Mouse (Mus musculus): ENCODE measurements around the gene Cdk13.

Gene Cdk13

GRCm38 (mm10) chr13:17762405-17762804, 42.5 kb downstream of the Cdk13 start:
- no peak for DNase-seq (ENCODE audit: low spot score in 2 of 2)

DNA sequence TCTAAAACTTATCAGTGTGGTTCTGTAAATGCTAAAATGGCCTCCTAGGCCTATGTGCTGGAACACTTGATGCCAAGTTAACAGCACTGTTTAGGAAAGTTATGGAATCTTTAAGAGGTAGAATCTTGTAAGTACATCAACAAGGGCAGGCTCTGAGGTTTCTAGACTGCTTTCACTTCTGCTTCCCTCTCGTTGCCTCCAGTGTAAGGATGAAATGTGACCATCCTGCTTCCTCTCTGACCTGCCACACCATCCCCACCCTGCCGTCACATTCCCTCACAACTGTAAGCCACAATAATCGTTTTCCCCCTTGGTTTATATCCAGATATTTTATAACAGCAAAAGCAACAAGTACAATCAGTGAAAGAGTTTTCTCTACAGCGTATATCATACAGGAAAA, 49.9 kb downstream of the Cdk13 start:
- no peak for DNase-seq (ENCODE audit: low spot score in 2 of 2)

DNA sequence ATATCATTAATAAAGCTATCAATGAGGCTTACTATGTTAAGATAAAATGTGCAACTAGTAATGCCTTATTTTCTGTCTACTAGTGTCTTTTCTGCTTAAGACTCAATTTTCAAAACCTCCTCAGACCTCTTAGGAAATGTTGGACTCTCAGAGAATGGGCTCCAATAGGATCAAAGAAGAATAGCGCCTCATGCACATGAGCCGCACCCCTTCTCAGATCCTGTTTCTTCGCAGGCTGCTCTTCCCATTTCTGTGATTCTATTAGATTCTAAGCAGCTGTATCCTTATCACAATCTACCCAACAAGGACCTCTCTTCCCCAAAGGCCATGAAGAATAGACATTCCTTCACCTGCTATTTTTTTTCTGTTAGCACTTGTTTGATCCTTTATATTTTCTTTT, 76.1 kb downstream of the Cdk13 start:
- no peak for DNase-seq (ENCODE audit: low spot score in 2 of 2)

DNA sequence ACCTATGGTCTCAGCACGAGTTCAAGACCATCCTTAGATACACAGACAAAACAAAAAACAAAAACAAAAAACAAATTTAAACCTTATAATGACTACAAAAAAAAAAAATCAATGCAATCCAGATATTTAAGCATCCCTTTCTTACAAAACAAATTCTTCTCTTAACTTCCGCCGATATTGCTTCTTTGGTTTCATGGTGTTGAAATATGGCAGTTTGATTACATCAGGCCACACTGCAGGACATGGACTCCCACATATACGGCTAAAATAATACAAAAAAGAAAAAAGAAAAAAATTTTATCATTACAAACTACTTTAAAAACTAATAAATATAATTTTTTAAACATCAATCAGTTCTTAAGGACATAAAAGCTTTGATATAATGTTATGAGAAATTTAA, 77.0 kb downstream of the Cdk13 start:
- no peak for DNase-seq (ENCODE audit: low spot score in 2 of 2)

- DNase-seq (ENCODE audit: low spot score in 2 of 2) = no peak
Measured at GRCm38 (mm10) chr13:17717357-17717756, 87.5 kb downstream of the Cdk13 start.

DNA sequence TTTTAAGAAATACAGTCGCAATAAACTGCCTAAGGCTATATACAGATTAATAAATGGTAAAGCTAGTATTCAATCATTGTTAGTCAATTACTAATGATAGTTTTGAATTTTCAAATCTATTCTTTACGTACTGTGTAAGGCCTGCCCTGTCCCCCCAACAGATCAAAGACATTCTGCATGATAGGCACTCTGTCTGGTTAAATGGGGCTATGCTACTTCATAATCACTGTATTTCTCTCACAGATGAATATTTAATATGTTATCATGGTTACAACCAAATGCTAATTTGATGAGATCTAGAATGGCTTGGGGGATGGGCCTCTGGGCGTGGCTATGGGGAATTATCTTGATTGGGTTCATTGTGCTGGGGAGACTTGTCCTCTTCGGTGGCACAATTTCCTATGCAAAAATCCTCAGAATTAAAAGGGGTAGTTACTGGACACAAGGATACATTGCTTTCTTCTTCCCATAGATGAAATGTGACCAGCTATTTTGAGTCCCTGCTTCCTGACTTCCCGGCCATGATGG, 96.0 kb downstream of the Cdk13 start:
- no peak for DNase-seq (ENCODE audit: low spot score in 2 of 2)

DNA sequence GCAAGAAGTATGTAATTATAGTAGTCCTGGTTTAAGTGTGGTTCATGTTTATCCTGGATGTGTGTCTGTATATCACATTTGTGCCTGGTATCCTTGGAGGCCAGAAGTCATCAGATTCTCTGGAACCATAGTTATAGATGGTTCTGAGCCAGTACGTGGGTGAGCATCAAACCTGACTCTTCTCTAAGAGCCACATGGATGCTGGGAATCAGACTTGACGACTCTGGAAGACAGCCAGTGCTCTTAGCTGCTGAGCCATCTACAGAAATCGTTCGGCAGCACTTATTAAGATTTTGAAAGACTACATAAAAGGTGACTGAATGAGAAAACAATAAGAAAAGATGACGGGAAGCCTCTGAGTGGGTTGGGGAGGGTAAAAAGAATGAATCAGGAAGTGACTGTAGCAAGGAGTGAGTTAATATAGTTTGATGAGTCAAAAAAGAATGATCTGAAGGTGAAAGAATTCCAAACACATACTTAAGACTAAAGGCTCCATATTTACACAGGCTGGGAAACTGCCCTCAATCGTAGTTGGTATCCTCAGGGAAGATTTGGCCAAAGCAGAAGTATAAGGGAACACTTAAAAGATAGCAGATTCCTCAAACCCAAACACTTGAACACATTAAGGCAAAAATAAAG, 99.6 kb downstream of the Cdk13 start:
- DNase-seq (ENCODE audit: low spot score in 2 of 2) = no peak

- DNase-seq (ENCODE audit: low spot score in 2 of 2) = no peak
Measured at GRCm38 (mm10) chr13:17702311-17702710, 102.6 kb downstream of the Cdk13 start.

DNA sequence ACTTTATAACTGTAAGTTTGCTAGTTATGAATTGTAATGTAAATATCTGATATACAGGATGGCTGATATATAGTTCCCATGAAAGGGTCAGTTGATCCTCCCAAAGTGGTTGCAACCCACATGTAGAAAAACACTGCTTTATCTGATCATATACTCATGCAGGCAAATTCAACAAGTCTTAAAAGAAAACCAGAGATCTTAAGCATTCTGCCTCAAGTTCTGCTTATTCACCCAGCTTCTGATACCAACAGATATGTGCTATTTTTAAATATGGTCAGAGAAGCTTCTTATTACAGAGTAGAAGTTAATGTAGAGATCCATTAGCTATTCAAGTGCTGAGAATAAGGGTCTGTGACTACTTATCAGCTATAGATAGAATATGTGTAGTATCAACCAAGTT, 103.6 kb downstream of the Cdk13 start:
- DNase-seq (ENCODE audit: low spot score in 2 of 2) = no peak

DNA sequence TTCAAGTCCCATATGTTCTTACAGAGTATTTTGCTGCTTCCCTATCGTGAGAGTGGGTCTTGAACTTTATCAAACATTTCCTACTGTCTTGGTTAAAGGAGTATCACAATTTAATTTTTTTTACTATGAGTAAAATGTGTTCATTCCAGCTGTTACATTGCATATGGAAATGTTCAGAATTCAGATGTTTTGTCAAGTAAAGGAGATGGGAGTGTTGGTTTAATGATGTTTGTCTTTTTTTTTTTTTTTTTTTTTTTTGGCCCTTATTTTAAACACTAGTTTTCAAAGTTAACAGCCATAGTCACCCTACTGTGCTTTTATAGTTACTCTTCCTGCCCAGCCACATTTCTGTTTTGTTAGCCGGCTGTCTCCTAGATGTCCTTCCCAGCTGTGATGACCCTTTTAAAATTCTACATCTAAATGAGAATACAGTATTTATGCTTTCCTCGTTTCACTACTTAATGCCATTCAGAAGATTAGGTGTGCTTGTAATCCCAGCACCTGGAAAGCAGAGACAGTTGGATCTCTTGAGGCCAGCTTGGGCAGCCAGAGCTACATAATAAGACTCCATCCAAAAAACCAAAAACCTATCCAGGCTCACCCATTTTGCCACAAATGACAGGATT, 104.7 kb downstream of the Cdk13 start:
- DNase-seq (ENCODE audit: low spot score in 2 of 2) = no peak

- DNase-seq (ENCODE audit: low spot score in 2 of 2) = no peak
Measured at GRCm38 (mm10) chr13:17695898-17696580, 108.9 kb downstream of the Cdk13 start.

GRCm38 (mm10) chr13:17694911-17695699, 109.8 kb downstream of the Cdk13 start, which contains the start of the genes Mplkip and Sugct:
Gene Mplkip (plus strand): TSS chr13:17695192.
Gene Sugct (minus strand): TSS chr13:17695553.
- DNase-seq (ENCODE audit: low spot score in 2 of 2) = peak; percentile 100

GRCm38 (mm10) chr13:17694414-17694813, 110.5 kb downstream of the Cdk13 start:
- no peak for DNase-seq (ENCODE audit: low spot score in 2 of 2)

DNA sequence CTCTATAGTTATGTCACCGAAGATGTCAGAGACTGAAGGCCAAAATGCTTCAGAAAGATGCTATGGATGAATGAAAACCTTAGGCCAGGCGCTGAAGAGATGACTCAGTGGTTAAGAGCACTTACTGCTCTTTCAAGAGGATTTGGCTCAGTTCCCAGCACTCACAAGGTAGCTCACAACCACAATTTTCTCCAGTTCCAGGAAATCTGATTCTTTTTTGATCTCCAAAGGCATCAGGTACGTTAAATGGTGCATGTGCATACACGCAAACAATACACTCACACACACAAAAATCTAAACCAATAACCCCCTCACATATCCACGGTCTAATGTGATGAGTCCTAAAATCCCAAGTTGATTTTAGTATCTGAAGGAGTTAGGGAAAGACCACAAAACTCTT, 111.1 kb downstream of the Cdk13 start:
- no peak for DNase-seq (ENCODE audit: low spot score in 2 of 2)

DNA sequence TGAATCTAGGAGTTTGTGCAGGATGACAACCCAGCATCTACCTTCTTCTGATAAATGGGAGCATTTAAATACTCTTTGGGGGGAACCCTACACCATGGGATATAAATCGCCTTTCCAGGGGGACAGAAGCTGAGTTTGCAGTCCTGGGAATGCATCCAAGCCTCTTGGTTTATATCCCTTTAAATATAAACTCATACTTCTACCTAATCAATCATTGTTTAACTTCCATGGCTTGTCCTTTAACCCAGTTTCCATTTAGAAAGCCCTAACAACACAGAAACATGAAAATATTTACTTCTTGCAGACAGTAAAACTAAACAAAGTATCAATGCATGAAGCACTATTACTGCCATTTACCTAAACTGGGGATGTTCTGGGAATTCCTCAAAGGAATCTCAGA, 113.5 kb downstream of the Cdk13 start:
- DNase-seq (ENCODE audit: low spot score in 2 of 2) = no peak

GRCm38 (mm10) chr13:17690686-17691085, 114.2 kb downstream of the Cdk13 start:
- DNase-seq (ENCODE audit: low spot score in 2 of 2) = no peak

DNA sequence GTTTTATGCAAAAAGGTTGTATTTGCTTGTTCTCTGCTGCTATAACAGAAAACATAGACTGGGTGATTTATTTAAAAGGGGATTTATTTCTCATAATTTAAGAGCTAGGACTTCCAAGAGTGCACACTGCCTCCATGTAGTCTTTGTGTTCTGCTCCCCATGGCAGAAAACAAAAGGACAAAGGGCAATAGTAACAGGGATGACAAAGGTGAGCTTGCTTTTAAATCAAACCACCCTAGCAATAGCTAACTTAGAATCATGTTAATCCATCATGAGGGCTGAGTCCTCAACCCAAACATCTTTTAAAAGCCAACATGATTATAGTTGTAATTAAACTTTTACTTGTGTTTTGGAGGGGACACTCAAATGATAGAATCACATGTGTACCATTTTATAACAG, 115.4 kb downstream of the Cdk13 start:
- no peak for DNase-seq (ENCODE audit: low spot score in 2 of 2)

DNA sequence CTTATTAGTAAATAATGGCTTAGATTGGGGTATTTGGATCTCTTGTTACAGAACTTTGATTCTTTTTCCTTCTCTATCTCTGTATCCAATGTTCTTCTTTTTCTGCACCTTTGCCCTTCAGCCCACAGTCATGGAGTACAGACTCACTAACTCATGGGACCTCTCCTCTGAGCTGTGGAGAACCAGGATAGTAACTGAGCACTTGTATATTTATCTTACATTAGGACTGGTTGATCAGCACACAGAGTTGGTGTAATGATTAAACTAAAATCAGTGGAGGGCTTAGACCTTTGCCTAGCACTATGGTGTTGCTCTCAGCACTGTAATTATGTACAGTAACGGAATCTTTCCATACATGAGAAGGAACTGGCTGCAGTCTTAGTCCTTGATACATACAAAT, 133.8 kb downstream of the Cdk13 start:
- DNase-seq (ENCODE audit: low spot score in 2 of 2) = no peak

GRCm38 (mm10) chr13:17667380-17667779, 137.5 kb downstream of the Cdk13 start:
- DNase-seq (ENCODE audit: low spot score in 2 of 2) = no peak
